Mouse (Mus musculus): ENCODE data around the gene Rassf2.

Gene Rassf2

GRCm38 (mm10) chr2:132006561-132007474 lies 23.2 kb downstream of the Rassf2 start:
- DNase-seq (ENCODE audit: inconsistent age in 2 of 2, low spot score in 1 of 2) = peak; percentile 56 to 69

- no peak for DNase-seq (ENCODE audit: inconsistent age in 2 of 2, low spot score in 1 of 2)
Measured at GRCm38 (mm10) chr2:132005445-132005844, 24.6 kb downstream of the Rassf2 start.

DNA sequence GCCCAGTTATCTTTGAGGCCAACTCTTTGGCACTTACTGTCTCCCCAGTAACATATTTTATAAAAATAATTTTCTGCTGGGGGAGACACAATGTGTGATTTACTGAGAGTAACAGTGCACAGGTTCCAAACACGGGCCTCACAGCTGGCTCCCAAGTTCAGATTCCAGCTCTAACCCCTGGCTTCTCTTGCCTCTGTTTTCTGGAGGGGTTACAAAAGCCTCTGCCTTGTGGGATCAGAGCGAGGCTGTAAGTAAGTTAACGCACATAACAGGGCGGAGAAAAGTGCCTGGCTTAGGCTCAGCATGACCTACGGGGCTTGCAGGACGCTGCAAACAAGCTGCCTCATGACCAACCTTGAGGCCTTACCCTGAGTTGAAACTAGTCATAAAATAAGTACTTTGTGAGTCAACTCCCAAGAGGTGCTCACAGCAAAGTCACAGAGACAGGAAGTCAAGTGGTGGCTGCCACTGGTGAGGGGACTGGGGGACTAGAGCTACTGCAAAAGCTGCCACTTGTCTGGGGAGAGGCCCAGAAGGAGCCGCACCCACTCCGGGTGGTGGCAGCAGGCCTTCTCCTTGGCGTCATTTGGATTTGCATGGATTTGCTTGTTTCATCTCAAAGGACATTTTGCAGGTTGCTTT lies 25.4 kb downstream of the Rassf2 start:
- peak in 1 of 2 experiments; percentile 68 for DNase-seq (ENCODE audit: inconsistent age in 2 of 2, low spot score in 1 of 2)

DNA sequence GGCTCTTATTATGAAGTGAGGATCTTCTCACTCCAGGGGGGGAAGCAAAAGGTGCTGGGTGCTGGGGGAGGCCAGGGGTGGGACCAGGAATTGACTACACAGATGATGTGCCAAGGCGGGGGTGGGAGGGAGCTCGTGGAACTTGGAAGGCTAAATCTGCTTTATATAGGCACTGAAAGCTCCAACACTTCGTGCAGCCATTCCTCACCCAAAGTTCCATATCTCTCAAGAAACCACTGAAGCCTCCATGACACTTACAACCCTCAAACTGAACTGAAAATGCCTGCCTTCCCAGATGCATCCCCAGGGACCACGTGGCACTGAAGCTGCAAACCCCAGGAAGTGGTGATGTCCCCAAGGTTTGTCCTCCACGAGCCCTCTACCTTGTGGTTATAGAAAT lies 26.1 kb downstream of the Rassf2 start:
- DNase-seq (ENCODE audit: inconsistent age in 2 of 2, low spot score in 1 of 2) = no peak

GRCm38 (mm10) chr2:132001696-132002334 lies 28.2 kb downstream of the Rassf2 start:
- no peak for DNase-seq (ENCODE audit: inconsistent age in 2 of 2, low spot score in 1 of 2)

DNA sequence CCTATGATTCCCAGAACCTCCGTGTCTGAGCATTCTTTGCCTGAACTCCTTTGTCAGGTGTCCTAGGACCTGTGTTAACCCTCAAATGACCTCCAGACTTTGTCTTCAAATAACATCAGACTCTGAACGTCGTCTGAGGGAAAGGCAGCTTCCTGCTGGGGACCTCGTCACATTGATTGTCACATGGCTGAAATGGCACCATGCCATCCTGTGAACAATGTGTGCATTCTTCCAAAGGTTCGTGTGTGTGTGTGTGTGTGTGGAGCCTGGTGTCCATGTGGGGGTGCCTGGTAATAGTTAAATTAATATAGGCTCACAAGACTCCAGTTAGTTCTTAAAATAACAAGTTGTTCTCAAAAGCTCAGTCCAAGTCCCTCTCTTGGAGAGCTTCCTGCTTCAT lies 32.7 kb downstream of the Rassf2 start:
- DNase-seq (ENCODE audit: inconsistent age in 2 of 2, low spot score in 1 of 2) = no peak

- no peak for DNase-seq (ENCODE audit: inconsistent age in 2 of 2, low spot score in 1 of 2)
Measured at GRCm38 (mm10) chr2:131996369-131996768, 33.7 kb downstream of the Rassf2 start.

DNA sequence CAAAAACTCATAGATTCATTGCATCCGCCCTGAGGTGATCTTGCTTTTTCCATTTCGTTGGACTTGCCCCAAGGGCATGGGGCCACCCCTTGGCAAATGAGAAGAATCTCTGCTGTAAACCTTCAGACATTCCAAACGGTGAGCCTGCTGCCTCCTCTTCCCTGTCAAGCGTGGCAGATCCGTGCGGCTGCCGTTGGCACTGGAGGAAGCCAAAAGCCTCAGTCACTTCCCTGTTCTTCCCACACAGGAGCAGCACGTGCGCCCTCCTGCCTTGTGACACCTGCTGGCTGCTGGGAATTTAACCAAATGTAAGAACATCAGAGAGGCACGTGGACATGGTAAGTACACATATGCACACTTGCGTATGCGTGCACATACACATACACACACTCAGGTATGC lies 34.3 kb downstream of the Rassf2 start:
- DNase-seq (ENCODE audit: inconsistent age in 2 of 2, low spot score in 1 of 2) = no peak

DNA sequence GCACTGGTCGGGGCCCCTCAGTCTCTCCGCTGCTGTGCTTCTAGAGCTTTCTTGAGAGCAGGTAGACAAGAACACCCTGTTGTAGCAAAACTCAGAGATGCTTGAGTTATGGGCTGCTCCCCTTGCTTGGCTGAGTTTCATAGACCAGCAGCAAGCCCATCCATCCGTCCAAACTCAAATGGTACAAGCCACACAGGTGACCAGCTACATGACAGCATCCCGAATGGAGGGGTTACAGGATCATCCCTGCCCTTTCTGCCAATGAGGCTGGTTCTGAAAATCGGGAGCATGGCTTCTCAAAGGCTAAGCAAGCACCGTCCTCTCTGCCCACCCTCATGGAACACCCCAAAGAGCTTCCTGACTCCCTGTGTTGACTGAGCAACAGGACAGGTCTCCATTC lies 35.1 kb downstream of the Rassf2 start:
- no peak for DNase-seq (ENCODE audit: inconsistent age in 2 of 2, low spot score in 1 of 2)

DNA sequence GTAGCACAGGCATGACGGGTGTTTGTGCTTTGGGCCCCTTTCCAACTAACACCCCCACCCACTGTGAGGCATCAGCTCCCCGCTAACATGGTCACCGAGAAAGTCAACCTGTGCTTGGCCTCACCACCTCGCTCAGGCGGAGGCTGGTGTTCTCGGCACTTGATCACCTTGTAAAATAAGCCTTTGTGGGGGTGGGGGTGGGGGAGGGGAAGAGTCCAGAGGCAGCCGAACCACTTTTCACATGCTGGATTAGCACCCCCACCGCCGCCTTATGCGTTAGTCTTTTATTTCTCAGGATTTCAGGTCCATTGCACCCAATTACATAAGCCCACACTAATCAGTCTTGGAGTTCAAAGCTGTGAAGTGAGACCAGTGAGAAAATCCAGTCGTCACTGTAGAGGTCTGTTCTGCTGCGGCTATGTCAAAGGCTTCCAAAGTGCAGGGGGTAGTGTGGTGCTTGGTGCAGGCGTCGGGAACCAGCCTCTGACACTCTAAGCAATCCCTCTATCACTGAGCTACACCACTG lies 36.4 kb downstream of the Rassf2 start:
- no peak for DNase-seq (ENCODE audit: inconsistent age in 2 of 2, low spot score in 1 of 2)

GRCm38 (mm10) chr2:131993151-131993550 lies 36.9 kb downstream of the Rassf2 start:
- no peak for DNase-seq (ENCODE audit: inconsistent age in 2 of 2, low spot score in 1 of 2)

- DNase-seq (ENCODE audit: inconsistent age in 2 of 2, low spot score in 1 of 2) = no peak
Measured at GRCm38 (mm10) chr2:131992487-131992886, 37.6 kb downstream of the Rassf2 start.

DNA sequence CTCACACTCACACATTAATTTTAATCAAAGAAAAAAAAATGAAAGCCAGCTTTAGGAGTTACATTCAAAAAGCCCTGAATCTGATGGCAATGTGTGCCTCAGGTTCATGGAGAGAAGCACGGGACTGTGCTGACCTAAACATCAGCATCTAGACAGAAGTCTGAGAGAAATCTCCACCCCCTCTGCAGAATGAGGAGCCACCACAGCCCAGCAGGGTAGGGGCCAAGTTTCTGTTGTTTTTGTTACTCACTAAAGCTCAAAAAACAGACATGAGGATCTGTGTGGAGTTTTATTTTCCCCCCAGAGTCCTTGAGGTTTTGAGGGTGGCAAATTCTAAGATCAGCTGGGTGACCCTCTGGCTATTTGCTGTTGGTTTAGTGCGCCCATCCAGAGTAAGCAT lies 41.5 kb downstream of the Rassf2 start:
- DNase-seq (ENCODE audit: inconsistent age in 2 of 2, low spot score in 1 of 2) = no peak

GRCm38 (mm10) chr2:131987950-131988349 lies 42.1 kb downstream of the Rassf2 start:
- no peak for DNase-seq (ENCODE audit: inconsistent age in 2 of 2, low spot score in 1 of 2)

DNA sequence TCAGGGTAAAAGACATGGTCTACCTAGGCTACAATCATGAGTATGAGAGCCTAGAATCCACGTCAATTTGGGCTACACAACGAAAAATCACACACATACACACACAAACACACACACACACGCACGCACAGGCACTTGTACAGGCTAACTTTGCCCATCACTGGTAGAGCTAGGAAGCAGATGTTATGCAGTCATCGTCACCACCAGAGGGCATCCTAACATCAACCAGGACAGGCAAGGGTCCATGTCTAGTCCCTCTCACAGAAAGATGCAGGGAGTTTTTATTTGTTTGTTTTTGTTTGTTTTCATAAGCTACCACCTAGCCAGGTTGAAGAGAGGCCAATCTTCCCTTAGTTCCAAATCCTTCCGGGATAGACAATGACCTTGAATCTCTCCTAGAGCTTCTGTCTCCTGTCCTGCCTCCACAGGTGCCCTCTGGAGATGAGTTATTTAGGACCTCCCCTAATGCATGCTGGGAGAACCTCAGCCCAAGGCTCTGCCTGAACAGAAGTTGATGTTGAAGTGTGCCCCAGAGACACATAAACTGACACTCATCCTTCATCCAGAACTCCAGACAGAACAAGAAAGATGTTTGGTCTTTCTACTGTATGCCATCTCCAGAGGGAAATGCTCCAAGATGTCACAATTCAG lies 47.4 kb downstream of the Rassf2 start:
- DNase-seq (ENCODE audit: inconsistent age in 2 of 2, low spot score in 1 of 2) = peak; percentile 64 to 81

DNA sequence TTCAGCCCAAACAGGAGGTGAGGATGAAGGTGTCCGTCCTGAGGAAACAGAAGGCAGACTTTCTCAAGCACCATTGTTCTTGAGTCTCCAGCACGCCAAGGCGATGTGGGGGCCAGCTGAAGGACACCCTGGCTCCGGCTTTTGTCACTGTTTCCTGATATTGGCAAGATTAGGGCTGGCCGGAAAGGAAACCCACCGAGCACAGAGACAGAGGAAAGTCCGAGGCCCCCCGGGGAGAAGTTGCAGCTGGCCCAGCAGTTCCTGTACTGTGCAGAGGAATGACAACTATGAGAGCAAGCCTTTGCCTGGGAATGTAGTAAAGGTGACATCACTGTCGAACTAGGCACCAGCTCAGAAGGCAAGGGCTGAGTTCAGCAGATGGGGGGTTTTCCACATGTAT lies 49.2 kb downstream of the Rassf2 start:
- peak in 1 of 2 experiments; percentile 33 for DNase-seq (ENCODE audit: inconsistent age in 2 of 2, low spot score in 1 of 2)

- DNase-seq (ENCODE audit: inconsistent age in 2 of 2, low spot score in 1 of 2) = no peak
Measured at GRCm38 (mm10) chr2:131976663-131977062, 53.4 kb downstream of the Rassf2 start.

GRCm38 (mm10) chr2:131971098-131971497 lies 59.0 kb downstream of the Rassf2 start:
- no peak for DNase-seq (ENCODE audit: inconsistent age in 2 of 2, low spot score in 1 of 2)

DNA sequence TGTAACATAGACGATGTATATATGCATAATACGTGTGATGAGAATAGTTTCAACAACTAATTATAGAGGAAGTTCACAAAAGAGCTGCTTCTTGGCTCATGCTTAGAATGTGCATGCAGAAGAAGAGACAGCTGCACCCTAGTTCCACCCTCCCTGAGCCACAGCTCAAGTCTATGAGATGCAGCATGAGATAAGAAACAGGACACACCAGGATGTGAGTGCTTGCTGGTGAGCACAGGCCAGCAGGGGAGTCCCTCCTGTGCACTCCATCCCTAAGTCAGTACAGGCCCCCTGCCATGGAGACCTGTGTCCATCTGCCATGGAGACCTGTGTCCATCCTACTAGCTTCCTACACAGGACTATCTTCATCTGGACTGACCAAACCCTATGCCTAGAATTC lies 59.5 kb downstream of the Rassf2 start:
- DNase-seq (ENCODE audit: inconsistent age in 2 of 2, low spot score in 1 of 2) = no peak

DNA sequence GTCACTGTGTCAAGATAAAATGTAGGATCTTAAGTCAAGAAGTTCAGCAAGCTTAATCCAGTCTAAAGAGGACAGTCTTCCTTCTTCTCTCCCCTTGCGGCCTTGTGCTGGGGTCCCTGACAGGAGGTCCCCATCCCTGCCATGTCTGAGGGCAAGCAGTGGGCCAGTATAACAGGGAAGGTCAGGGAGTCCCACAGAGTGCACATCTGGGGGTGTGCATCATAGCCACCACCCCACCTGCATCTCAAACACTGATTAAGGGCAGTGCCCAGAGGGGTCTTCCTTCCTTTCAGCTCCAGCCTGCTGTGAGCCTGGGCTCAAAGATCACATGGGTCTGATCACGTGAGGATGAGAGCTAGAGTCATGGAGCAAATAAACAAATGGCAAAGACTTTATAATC lies 68.4 kb downstream of the Rassf2 start:
- no peak for DNase-seq (ENCODE audit: inconsistent age in 2 of 2, low spot score in 1 of 2)

GRCm38 (mm10) chr2:131957731-131958222 lies 72.3 kb downstream of the Rassf2 start:
- peak in 1 of 2 experiments; percentile 19 for DNase-seq (ENCODE audit: inconsistent age in 2 of 2, low spot score in 1 of 2)
